Mouse (Mus musculus): ENCODE measurements at regions not wholly inside any gene's neighbourhood (a gene's known extent, or its start where the extent isn't known, plus 50 kb on each side); places are given as distances from the start of the nearest gene placed in this dataset.

DNA sequence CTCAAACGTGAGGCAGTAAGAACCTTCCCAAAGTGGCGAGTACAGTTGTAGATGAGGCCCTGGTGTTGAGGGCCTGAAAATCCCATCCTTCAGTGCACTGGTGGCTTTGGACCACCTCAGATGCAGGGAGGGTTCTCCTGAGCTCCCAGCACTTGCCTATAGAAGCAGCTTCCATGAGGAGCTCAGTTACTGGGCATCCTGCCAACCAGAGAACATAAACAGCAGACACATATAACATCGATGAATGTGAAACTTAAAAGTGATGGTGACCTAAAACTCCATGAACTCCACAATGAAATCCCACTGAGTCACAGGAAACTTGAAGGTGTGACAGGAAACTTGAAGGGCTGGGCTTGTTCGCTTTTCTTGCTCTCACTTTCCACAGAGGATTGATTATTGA is 109.1 kb downstream of the Tas2r134 start:
- TF ChIP-seq CTCF (IDR thresholded peaks at IDR 0.05; ENCODE audit: low read depth): no peak
- TF ChIP-seq EP300 (IDR thresholded peaks at IDR 0.05; ENCODE audit: low read depth): no peak

Data from liver, postnatal 0 days (tissue).